Mouse (Mus musculus): ENCODE data around the gene Fbxo36.

The Fbxo36 gene

GRCm38 (mm10) chr1:84943549-84943948 is 103.9 kb downstream of the Fbxo36 start:
- POLR2A ChIA-PET, result no interaction called here
- CTCF ChIA-PET, result interaction anchor here in 2 of 4 experiments (0.7 to 1.0 kb wide), 2 partner anchors 10 to 49 kb away, joined by 3 to 4 read pairs; no protein-coding TSS in a partner anchor

DNA sequence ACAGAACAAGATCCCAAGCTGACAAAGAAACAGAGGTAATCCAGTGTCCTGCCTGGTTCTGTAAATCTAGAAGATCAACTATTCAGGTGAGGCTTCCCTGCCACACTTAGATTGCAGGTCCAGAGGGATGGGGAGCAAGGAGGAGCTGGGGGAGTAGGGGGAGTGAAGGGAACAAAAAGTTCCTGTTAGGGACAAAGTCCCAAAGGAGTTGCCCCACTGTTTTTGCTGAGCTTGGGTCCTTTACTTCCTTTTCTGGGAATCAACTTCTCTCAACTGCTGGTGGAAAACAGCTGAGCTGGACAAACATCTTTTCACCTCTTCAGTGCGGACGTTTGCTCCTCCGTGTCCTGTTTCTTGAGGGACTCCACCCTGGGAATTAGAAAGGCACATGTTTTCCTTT is 106.3 kb downstream of the Fbxo36 start:
- CTCF ChIA-PET, result interaction anchor here in 2 of 4 experiments (0.5 to 3.3 kb wide), 3 partner anchors 12 to 24 kb away, joined by 4 to 18 read pairs (median 4); partner anchors contain the start of gene Slc16a14 (in 1 of the 2)

DNA sequence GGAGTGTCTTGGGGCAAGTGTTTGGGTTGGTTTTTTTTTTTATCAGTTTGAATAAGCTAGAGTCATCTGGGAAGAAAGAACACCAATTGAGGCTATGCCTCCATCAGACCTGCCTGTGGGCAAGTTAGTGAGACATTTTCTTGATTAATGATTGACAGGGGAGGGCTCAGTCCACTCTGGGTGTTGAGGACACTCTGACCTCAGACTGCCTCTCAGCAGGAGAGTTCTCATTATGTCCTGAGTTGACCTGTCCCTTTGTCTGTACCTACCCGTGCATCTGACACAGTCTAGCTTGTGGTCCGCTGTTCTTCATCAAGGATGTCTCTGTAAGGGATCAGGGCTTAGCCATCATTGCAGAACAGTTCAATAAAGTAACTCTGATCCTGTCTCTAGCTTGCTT is 107.7 kb downstream of the Fbxo36 start:
- ChIA-PET CTCF (interaction anchor here in 2 of 4 experiments (1.4 to 3.3 kb wide), 2 partner anchors 13 to 14 kb away, joined by 4 to 18 read pairs; partner anchors contain the start of gene Slc16a14 (in 1 of the 2)), POLR2A (interaction anchor here in 1 of 4 experiments (1.0 kb wide), 1 partner anchor 9 kb away, joined by 3 read pairs; no protein-coding TSS in a partner anchor)

More for the DNA sequence above, 106.3 kb downstream of the Fbxo36 start:
- POLR2A ChIA-PET, result interaction anchor here in 1 of 4 experiments (1.7 kb wide), 1 partner anchor 13 kb away, joined by 8 read pairs; no protein-coding TSS in a partner anchor
